Mouse (Mus musculus) layer of hippocampus, postnatal 14 days (tissue): ENCODE measurements at regions not wholly inside any gene's neighbourhood (a gene's known extent, or its start where the extent isn't known, plus 50 kb on each side); places are given as distances from the start of the nearest gene placed in this dataset.

Experiments
- DNase-seq, 2 experiments: peaks; one replicate each; pipeline ENCODE4 v3.0.0; 2021 to 2022; ENCODE audit warnings: low spot score in 2 of 2, mixed read lengths in 1 of 2

DNA sequence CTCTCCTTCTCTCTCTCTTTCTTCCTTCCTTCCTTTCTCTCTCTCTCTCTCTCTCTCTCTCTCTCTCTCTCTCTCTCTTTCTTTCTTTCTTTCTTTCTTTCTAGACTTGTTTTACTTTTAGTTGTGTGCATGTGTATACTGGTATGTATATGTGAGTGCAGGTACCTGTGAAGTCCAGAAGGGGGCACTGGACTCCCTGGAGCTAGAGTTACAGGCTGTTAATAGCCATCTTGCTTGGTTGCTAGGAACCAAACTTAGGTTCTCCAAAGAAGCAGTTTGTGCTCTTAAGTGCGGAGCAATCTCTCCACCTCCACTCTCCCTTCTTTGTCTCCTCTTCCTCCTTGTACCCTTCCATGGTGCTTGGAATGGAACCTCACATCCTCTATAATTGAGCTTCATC is 77.2 kb downstream of the Gm10604 start:
- DNase-seq: no peak

DNA sequence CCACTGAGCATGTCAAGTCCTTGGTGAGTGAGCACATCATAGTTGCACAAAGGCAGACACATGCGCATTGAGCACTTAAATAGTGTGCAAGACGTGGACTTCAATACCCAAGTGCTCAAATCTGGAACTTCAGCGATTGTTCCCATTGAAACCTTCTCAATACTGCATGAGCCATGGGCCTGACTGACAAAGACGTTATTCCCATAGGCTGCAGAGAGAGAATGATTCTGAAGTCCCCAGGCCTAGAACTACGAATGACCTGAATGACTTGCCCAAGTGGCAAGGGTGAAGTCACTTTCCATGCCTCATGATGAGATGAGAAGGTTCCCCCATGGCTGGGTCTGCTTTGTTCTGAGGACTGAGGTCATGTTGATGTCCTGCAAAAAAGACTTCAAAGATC is 77.7 kb downstream of the Gm10604 start:
- DNase-seq: no peak

DNA sequence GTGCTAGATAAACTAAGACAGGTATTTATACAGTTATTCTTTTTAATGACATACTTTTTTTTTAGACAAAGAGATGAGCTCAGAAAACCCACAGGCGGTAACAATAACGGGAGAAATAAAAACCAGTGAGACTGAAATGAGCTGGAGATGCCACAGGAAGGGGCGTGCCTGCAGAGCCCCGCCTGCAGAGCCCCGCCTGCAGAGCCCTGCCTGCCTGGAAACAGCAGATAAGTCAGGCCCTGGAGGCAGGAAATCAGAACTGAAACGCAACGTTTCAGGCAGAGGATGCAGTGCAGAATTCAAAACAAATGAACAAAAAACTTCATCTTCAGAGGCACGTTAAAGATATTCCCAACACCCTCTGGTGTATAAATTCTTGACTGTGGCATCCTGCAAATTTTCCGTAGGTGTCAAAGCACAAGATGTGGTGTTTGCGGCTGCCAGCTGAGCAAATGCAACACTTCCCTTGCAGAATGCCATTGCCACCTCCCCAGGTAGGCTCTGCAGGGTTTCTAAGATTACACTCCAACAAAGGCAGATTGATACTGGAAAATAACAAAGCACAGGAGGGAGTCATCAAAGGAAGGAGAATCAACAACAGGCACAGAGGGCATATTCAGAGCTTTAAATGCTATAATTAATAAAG is 81.0 kb downstream of the Gm10604 start:
- no peak for DNase-seq

DNA sequence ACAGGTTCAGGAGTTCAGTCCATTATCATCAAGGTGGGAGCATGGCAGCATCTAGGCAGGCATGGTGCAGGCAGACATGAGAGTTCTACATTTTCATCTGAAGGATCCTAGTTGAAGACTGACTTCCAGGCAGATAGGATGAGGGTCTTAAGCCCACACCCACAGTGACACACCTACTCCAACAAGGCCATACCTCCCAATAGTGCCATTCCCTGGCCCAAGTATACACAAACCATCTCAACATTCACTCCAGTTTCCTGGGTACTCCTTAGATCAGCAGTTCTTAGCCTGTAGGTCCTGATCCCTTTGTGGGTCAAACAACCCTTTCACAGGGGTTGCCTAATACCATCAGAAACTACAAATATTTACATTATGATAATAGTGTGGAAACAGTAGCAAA is 83.8 kb downstream of the Gm10604 start:
- no peak for DNase-seq

DNA sequence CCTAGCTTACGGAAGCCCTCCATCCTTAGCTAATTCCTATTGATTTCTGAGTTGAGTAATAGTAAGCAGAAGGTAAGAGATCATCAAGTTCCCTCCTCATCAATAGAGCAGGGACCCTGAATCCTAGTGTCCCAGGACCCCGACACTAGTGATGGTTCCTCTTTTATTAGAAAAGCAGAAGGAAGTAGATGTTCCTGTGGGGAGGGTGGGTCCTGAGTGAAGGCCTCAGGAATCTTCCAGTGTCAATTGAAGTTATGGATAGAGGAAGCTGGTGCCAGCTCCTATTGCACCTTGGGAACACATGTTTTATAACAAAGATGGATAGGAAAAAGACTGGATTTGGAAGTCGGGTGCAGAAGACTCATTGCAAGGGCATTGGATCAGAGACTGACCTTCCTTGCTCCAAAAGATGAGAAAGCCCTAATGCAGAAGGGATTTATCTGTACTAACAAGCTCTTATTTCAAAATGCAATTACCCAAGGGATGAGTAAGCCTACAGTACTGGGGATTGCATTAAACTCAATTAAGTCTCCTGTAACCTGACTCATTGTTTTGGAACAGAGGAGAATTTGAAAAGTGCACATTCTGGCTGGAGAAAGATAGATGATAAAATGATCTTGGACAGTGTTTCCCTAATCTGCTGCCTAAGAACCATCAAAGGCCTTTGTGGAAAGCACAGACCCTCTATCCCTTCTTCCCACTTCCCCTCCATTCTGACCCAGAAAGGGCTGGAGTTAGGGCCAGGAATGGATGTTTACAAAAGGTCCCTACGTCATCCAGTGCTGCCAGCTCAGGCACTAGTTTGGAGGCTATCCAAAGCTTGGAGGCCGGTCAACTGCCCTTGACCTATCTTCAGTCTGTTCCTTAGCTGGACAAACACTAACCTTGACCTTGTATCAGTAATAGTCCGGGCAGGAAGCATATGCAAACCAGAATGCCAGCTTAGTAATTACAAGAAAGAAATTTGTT is 84.9 kb downstream of the Gm10604 start:
- DNase-seq: peak in 1 of 2 experiments; percentile 33

DNA sequence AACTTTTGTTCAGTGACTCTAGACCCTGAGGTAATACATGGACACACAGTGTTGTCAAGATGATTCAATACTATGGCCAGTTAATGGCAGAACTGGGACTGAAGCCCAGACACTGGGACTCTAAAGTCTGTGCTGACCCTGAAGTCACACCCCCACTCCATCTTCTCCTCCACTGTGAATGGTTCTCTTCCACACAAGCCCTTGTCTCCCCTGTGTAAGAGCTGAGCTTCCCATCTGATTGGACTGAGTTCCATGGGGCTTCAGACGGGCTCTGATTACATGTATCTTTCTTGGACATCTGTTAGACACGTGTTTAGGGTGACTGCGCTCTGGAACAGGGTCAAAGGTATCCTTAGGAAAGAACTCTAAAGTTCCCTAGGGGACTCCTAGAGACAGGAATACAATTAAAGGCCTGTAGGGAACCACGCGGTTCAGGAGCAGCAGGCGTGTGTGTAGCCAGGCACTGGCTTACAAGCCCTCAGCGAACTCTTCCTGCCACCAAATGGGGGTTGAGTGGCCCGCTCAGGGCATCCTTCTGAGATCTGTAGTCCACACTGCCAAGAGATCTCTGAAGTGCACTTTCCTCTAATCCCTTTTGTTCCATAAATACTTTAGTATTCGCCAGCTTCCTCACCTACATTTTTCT is 87.4 kb downstream of the Gm10604 start:
- no peak for DNase-seq

DNA sequence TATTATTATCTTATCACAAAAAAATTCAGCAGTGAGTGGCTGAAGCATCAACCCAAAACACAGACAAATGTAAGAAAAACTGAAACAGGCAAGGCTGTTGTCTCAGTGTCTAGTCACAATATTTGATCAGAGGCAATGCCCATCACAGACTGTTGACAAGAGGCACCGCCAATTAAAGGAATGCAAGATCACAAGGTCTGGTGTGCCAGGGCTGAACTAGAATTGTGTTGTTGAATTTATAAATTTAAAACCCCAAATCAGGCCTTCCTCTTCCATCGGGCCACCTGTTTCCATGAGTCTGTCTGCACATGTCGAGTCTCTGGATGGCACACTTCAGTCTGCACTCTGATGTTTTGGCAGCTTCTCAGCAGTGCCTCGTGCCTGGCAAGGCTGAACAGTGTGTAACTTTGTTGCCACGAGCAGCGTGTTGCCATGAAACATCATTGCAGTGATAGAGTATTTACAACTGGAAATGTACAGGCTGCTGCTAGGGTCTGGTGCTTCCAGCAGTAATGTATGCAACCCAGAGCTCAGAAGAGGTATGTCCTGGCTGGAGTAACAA is 91.9 kb downstream of the Gm10604 start:
- peak; percentile 56 to 80 for DNase-seq

DNA sequence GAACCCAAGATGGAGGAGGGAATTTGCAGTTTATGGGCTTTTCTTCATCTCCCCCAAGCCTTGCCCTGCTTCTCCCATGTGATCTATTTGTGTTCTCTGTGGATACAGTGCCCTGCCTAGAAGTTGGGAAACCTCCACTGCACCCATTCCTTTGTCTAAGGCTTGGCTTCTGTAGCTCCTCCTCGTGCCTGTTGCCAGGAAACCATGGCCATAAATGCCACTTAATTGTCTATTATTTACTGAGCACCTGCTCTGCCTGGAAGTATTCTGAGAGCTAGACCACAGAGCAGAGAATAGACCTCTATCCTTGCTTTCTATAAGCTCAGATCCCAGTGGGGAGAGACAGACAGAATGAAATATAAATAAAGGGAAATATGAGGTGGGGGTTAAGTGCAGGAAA is 93.7 kb downstream of the Gm10604 start:
- no peak for DNase-seq

DNA sequence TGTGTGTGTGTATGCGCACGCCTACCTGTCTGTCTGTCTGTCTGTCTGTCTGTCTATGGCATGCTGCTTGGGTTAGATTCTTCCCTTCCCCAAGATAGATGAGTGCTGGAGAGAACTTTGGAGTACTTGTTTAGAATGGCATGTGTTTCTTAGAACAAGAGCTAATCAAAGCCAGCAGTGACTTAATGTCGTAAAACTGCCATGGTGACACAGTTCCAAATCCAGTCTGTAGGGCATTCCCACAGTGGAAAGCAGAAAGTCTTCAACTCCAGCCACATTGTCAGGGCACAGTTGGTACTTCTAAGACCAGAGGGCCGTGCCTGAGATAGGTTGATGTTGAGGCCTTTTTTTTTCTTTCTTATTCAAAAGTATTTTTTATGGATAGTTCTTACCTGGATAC is 95.6 kb downstream of the Gm10604 start:
- DNase-seq: no peak

DNA sequence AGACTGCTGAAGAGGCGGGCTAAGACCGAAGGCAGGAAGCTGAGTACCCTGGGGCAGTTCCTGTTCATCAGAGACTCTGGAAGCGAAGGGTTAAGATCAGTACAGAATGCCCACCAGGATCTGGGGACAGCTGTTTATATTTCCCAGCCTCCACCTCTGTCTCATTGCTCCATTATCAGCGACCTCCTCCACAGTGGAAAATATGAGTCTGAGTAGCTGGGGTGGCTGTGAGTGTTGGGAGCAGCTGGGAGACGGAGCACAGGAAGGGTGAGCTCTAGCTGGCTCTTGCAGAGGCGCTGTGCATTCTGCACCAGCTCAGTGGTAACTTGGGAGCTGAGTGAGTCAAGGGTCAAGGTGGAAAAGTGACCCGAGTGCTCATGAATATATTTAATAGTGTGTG is 96.2 kb downstream of the Gm10604 start:
- DNase-seq: no peak

DNA sequence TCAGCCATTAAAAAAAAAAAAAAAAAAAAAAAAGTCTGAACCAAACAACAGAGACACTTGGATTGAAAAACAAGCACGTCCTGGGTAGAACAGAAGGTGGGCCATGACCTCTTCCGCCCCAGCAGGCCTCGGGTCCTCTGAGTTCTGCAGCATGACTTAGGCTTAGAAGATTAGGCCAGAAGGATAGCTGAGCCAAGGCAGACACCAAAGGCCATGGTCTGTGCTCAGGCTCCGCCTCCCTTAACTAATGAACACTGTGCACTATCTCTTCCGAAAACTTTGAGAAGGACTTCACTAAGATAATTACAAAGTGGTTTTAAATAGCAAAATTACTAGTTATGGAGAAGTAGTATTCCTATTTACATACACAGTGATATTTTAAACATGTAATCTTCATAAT is 97.8 kb downstream of the Gm10604 start:
- DNase-seq: no peak

DNA sequence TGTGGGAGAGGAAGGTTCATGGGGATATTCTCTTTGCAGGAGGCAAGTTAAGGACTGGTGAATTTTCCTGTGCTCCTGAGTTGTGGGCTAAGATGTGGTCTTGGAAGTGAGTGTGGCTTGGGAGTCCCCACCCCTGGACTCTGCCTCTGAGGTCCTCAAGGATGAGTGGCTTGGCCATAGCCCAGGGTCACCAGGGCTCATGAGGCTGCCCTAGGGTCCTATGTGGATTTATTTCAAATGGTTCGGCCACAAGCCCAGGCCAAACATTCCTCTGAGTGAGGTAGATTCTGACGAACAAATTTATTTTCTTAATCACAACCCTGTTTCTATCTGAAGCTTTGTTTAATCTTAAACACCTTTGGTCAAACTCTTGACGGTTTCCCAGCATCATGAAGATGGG is 98.4 kb downstream of the Gm10604 start:
- DNase-seq: no peak

DNA sequence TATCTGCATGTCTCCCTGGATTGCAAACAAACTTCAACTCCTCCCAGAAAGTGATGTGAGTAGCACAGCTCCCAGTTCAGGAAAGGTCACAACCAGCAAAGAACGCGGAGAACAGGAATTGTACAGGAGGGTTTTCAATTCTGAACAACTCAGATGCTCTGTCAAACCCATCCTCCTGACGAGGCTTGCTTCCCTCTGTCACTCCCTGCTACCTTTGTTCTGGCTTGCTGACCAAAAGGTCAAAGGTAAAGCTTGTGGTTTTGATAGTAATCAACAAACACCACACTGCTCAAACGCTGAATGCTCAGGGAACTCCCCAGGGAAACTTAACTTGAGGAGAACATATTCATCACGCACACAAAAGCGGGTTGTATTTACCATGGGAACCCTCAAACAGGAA is 102.4 kb downstream of the Gm10604 start:
- DNase-seq: no peak

DNA sequence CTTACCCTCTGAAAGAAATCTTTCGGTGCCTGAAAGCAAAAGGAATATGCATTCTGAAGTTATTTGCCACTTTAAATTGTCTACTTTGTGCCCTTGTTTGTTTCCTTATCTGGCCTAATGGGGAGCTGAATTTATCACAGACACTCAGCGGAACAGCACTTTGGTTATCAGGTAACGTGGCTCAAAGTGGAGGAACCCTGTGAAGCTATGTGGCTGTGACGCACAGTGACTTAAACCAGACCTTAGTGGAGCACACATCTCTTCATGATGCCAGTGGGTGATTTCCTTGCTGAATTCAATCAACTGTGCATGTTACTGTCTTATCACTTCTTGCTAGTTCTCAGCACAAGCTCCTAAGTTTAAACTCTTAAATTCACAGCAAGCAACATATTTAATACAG is 103.1 kb downstream of the Gm10604 start:
- DNase-seq: no peak

DNA sequence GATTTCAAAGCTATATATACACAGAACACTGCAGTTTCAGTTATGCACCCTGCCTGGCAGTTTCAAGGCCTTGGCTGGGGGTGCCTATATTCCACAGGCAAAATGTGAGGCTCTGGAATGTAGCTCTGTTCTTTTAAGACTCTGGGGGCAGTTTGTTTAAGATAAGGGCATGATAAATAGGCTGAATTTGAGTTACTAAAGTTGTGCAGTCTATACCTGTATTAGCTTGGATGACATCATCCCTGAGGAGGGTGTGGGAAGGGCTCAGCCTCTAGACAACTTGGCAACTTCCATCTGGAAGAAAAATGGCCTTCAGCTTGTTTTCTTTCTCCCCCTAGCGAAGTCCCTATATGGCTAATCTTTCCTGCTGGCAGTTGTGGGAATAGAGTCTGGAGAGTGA is 105.1 kb downstream of the Gm10604 start:
- DNase-seq: no peak

DNA sequence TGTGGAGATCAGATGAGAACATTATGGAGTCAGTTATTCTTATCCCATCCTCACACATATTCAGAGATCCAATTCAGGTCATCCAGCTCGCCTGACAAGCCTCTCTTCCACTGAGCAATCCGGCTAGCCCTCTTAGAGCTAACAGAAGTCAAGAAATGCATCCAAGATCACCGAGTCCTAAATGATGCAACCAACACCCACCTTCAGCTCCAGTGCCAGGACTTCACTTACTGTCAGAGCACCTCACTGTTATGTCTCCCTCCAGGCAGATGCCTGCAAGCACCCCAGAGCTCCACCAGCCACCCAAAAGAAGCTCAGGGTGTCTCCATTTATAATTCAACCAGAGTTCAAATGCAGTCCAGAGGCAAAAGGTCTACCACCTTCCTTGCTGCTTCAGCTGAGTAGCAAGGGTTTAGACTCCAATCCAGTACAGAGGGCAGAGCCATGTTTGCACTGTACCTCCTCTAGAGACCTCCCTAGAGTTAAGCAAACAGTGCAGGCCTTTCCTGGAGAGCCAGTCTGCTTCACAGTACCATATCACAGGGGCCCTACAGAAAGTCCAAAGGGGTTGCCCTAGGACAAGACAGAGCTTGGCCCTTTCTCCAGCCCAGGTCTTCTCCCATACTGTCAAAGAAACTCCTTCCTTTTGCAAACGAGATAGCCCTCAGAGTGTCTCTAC is 106.3 kb downstream of the Gm10604 start:
- DNase-seq: no peak

DNA sequence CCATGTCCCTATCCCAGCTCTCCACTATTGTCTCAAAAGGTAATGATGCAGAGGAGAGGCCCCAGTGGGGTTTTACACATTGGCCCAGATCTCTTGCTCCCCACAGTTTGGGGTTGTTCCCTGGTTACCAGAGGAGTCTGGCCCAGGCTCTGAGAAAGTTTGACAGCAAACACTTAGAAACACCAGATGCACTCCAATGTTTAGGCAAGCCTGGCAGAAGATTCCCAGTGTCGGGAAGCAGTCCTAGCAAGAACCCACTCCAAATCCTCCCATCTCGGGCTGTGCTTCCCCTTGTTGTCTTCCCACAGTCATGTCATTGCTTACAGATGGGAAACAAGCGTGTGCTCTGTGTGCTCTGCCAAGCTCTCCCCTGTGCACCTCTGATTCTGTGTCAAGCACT is 109.0 kb downstream of the Gm10604 start:
- DNase-seq: no peak

DNA sequence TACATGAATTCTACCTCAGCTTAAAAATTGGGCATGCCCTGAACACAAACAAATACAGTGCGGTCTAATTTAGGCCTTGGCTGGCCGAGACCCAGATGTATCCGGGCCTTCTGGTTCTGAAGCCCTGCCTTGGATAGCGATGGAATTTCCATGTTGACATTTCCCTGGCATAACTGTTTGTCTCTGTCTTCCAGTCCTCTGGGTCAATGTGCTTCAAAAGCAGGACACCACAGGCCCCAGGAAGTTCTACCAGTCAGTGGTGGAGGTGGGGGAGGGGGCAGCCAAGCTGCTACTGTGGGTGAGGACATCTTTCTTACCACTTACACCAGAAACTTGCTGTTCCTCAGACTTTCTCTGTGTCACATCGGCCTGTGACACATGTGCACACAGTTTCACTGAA is 111.3 kb downstream of the Gm10604 start:
- no peak for DNase-seq

DNA sequence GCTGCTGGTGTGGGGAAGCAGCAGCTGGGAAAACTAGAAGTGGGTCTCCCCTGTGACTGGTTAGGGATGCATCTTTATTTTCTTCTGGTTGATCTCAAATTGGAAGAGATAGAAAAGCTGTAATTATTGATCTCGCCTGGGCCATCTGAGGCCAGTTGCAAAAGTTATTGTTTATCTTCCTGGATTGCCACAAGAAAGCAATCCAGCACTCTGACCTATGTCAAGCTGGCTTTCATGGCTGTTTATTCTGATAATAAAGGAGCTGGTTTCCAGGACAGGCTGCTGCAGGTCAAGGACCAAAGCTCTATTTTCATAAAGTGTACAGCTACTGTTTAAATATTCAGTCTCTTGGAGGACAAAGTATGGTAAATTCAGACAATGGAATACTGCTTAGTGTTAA is 112.5 kb downstream of the Gm10604 start:
- DNase-seq: no peak
